Mouse (Mus musculus): Measurements from ENCODE around the gene Prss38.

Gene Prss38

GRCm38 (mm10) chr11:59375475-59375874 lies at the start of gene Prss38:
Gene Prss38, minus strand, starts transcription at chr11:59375657.
- DNase-seq (ENCODE audit: low read depth, low spot score): no peak

DNA sequence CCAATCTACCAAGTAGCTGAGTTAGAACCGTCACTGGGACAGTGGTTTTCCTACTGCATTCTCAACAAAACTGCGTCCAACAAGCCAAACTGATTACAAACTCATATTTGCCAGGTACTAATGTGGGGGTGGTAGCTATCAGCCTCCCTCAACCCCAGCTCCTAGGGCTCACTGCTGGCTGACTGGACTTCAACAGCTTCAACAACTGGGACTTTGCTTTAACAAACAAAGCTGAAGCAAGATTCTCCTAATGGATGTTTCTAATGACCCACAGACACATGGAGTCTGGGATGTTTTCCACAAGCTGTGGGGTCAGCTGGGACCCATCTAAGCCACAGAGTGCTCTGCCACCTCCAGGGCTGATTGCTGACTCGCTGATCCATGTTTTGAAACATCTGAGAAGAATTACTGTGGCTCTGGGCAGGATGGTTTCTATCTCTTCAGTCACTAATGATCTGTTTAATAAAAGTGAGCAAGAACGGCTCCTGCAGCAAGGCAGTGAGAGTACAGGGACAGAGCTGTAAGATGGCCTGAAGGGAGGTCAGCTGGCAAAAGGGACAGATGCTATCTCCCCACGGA lies 47.6 kb upstream of the Prss38 start:
- DNase-seq (ENCODE audit: low read depth, low spot score): no peak

GRCm38 (mm10) chr11:59421967-59422366 lies 46.5 kb upstream of the Prss38 start:
- DNase-seq (ENCODE audit: low read depth, low spot score): no peak

- DNase-seq (ENCODE audit: low read depth, low spot score): no peak
Measured at GRCm38 (mm10) chr11:59421436-59421835, 46.0 kb upstream of the Prss38 start.

- DNase-seq (ENCODE audit: low read depth, low spot score): no peak
Measured at GRCm38 (mm10) chr11:59418708-59419107, 43.3 kb upstream of the Prss38 start.

DNA sequence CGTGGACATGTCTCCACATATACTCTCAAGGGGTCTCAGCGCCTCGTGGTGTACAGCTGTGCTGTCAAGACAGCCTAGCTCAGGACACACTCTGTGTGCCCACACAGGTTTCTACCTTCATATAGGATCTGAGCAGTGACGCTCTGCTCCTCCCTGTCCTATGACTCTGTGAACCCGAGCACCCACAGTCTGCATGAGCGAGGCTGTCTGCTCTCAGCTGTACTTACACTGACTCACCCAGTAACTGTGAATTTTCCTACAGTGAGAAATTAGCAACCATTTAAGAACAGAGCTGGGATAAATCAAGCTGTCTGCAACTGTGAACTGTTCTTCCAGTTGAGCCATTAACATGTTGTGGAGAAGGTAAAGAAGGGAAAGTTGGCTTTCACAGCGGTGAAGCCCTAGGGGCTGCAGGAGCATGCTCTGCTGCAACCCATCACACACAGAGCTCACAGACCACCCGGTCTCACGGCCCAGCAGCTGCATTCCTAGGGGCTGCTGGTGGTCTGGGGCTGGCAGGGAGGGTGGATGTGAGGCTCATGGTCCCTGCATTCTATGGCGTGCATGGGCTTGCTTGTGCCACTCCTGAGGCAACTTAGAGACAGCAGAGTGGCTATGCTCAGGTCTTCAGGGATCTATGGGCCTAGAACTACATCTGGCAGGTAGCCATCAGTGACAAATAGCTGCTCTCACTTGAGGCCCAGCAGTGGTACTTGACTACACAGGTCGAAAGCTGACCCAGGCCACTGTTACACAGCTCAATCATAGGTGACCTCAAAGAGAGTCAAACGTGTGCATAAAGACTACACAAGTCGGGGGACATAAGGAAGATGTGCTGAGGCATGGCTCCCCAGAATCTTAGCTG lies 37.8 kb upstream of the Prss38 start:
- no peak for DNase-seq (ENCODE audit: low read depth, low spot score)

- no peak for DNase-seq (ENCODE audit: low read depth, low spot score)
Measured at GRCm38 (mm10) chr11:59412058-59412457, 36.6 kb upstream of the Prss38 start.

- no peak for DNase-seq (ENCODE audit: low read depth, low spot score)
Measured at GRCm38 (mm10) chr11:59410851-59411250, 35.4 kb upstream of the Prss38 start.

GRCm38 (mm10) chr11:59405761-59406160 lies 30.3 kb upstream of the Prss38 start:
- no peak for DNase-seq (ENCODE audit: low read depth, low spot score)

- no peak for DNase-seq (ENCODE audit: low read depth, low spot score)
Measured at GRCm38 (mm10) chr11:59400876-59401275, 25.4 kb upstream of the Prss38 start.

GRCm38 (mm10) chr11:59399830-59400229 lies 24.4 kb upstream of the Prss38 start:
- no peak for DNase-seq (ENCODE audit: low read depth, low spot score)

GRCm38 (mm10) chr11:59397536-59398371 lies 22.3 kb upstream of the Prss38 start:
- DNase-seq (ENCODE audit: low read depth, low spot score): no peak

DNA sequence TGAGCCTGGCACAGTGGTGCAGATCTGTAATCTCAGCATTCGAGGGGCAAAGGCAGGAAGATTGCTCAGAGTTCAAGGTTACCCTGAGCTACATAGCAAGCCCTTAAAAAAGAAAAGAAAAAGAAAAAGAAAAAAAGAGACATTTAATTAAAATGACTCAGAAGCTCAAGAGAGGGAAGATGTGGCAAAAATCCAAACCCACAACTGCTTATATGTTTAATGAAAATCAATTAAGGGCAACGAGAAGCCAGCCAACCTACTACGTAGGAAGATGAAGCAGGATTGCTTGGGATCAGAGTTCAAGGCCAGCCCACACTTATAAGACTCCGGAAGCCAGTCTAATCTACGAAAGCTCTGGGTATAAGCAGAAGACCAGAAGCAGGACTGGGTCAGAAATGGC lies 19.0 kb upstream of the Prss38 start:
- no peak for DNase-seq (ENCODE audit: low read depth, low spot score)

- DNase-seq (ENCODE audit: low read depth, low spot score): no peak
Measured at GRCm38 (mm10) chr11:59393591-59393990, 18.1 kb upstream of the Prss38 start.

DNA sequence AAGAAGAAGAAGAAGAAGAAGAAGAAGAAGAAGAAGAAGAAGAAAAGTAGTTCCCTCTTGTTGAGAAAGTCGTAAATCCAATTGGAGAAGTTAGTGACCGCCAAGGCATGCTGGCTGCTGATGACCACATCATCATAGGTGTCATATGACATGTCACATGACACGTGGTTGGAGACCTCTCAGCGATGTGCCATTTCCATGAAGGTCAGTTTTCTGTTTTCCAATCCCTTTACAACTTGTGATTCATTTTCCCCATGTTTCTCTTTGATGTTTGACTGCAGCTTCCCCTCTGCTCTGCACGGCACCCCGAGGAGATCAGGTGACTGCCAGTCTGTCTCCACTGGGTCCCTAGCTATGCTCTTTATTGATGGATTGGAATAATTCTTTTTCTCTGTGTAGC lies 16.8 kb upstream of the Prss38 start:
- no peak for DNase-seq (ENCODE audit: low read depth, low spot score)

DNA sequence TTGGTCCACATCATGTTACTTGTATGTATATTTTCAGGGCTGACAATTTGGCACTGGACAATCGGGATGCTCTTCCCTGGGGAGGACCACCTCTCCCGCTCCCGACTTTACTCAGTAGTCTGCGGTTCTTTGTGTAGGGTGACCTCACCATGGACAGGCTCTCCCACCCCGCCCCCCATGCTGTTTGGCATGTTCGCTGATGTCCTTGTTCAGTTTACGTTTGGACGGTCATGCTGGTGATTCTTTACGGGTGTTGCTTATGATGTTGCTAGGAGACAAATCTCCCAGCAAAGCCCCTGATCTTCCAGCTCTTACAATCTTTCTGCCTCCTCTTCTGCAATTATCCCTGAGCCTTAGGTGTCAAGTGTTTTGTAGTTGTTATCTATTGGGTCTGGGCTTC lies 15.0 kb upstream of the Prss38 start:
- peak; percentile 20 for DNase-seq (ENCODE audit: low read depth, low spot score)

DNA sequence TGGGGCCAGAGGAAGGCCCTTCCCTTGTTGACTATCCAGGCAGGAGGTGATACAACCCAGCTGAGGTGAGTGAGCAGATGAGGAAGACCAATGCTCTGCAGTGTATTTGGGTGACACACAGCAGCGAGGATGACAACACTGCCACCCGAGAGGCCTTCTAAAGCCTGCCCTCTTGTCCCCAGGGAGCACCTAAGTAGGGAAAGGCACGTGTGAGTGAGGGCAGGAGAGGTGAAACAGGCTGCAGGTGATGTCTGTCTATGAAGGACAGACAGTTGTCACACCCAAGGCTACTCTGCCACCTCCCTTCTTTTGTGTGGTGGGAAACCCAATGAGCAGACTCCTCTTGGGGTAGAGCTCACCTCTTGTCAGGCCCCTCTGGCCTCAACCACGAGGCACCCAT lies 14.2 kb upstream of the Prss38 start:
- DNase-seq (ENCODE audit: low read depth, low spot score): no peak

GRCm38 (mm10) chr11:59388806-59389205 lies 13.3 kb upstream of the Prss38 start:
- DNase-seq (ENCODE audit: low read depth, low spot score): no peak

DNA sequence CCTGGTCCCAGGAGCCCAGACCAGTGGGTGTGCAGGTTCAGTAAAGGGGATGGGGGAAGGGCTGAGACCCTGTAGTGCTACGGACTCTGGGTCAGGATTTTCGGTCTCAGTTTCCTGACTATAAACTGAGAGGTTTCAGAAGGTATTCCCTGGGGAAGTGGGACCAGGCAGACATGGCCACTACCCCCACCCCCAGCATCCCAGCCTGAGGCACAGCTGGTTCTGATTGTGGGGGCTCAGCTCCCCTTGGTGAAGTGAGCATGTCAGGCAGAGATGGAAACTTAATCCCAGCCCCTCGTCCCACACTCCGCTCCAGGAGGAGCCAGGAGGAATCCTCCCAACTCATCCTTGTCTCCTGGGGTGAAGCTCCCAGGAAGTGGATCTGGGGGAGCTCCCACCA lies 12.0 kb upstream of the Prss38 start:
- no peak for DNase-seq (ENCODE audit: low read depth, low spot score)

DNA sequence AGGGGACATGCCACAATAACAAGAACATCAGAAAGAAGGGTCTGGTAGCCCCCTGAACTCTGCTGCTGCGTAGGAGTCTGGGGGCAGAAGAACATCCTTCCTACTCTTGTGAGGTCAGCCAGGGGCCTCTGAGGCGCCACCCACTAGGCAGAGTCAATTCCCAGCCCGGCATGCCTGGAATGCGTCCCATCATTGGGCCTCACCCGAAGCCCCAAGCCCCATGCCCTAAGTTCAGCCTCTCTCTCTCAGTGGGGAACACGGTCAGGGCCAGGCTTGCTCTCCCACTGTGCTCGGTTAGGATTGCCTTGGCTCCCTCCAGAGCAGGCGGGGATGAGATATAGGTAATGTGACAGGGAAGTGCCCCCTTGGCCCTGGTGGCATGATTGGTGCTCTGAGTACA lies 9.7 kb upstream of the Prss38 start:
- DNase-seq (ENCODE audit: low read depth, low spot score): no peak

DNA sequence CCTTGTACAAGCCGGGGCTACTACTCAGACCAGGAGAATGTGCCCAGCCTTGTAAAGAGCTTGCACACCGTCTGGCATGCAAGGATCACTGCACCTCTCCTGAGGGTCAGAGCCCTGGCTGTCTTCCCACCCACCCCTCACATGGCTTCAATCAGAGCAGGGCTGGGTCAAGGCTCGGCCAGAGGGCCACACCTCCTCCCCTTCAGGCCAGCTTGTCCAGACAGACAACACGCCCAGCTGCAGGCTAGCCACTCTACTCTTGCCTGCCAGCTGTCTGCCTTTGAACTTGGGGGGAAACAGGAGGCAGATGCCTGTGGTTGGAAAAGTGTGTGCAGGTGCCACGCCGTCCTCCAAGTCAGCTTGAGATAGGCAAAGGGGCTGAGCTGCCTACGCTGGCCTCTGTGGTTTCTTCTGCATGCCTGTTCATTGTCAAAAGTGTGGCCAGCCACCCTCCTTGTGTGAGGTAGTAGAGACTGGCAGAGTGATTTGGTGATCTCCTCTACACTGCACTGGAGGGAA lies 9.0 kb upstream of the Prss38 start:
- no peak for DNase-seq (ENCODE audit: low read depth, low spot score)

- no peak for DNase-seq (ENCODE audit: low read depth, low spot score)
Measured at GRCm38 (mm10) chr11:59379547-59379946, 4.1 kb upstream of the Prss38 start.
